Mouse (Mus musculus) B cell, adult 2 months (primary cell): ENCODE data around the gene D430042O09Rik.

ENCODE experiments used
- DNase-seq, 2 experiments: peaks; one replicate each; pipeline ENCODE4 v3.0.0; 2022

Gene D430042O09Rik

GRCm38 (mm10) chr7:125878040-125878439 lies 170.4 kb downstream of the D430042O09Rik start:
- no peak for DNase-seq

GRCm38 (mm10) chr7:125883232-125883631 lies 175.5 kb downstream of the D430042O09Rik start:
- no peak for DNase-seq

- DNase-seq = no peak
These were observed 178.5 kb downstream of the D430042O09Rik start for GRCm38 (mm10) chr7:125886116-125886680.

- no peak for DNase-seq
These were observed 179.4 kb downstream of the D430042O09Rik start for GRCm38 (mm10) chr7:125887124-125887523.

- no peak for DNase-seq
These were observed 180.1 kb downstream of the D430042O09Rik start for GRCm38 (mm10) chr7:125887761-125888160.

GRCm38 (mm10) chr7:125888373-125888772 lies 180.7 kb downstream of the D430042O09Rik start:
- no peak for DNase-seq

GRCm38 (mm10) chr7:125893621-125894020 lies 185.9 kb downstream of the D430042O09Rik start:
- DNase-seq = no peak

GRCm38 (mm10) chr7:125897059-125897458 lies 189.4 kb downstream of the D430042O09Rik start:
- no peak for DNase-seq

GRCm38 (mm10) chr7:125899036-125899435 lies 191.3 kb downstream of the D430042O09Rik start:
- no peak for DNase-seq

- DNase-seq = no peak
These were observed 192.2 kb downstream of the D430042O09Rik start for GRCm38 (mm10) chr7:125899916-125900315.

- DNase-seq = no peak
These were observed 192.9 kb downstream of the D430042O09Rik start for GRCm38 (mm10) chr7:125900386-125901161.

- DNase-seq = peak; percentile 76 to 78
These were observed 213.1 kb downstream of the D430042O09Rik start for GRCm38 (mm10) chr7:125920801-125921200.

- DNase-seq = no peak
These were observed 216.4 kb downstream of the D430042O09Rik start for GRCm38 (mm10) chr7:125924044-125924443.
